Mouse (Mus musculus): ENCODE results near the gene Homez. TPM values are rescaled to one million over a fixed set of nuclear protein-coding genes. Genes with fewer than 3 reads are reported as not detected.
A peak's percentile ranks its signal among the peaks of the same experiment; 100 is the strongest.

Gene Homez
- polyA plus RNA-seq, 1 experiment from 2014 or later, result 13.5 TPM

DNA sequence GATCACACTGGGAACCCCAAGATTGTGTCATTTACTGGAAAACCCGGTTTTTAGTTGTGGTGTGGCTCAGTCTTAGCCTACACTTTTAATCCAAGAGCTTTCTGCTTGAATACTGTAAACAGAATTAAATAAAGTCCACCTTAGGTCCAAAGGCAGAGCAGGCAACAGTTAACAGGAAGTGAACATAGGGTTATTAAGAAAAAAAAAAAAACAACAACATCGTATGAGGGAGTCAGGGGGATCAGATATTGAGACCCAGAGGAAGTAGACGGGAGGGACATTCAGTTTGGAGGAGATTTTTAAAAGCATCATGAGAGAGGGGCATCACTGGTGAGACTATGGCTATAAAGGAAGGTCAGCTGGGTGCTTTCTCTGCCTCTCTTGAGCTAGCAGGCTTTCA, 4.5 kb downstream of the Homez start:
- Histone ChIP-seq H3K27ac (no peak overlapping the region), H3K4me1 (replicated peaks) (peaks cover 11% of the 10 kb centered on the region), H3K4me3 (replicated peaks) (no peak overlapping the region), H3K9me3 (no peaks in the 10 kb centered on the region), H3K27me3 (no peaks in the 10 kb centered on the region), H3K4me2 (replicated peaks) (no peak overlapping the region), H3K36me3 (no peaks in the 10 kb centered on the region), H3K9ac (replicated peaks) (no peak overlapping the region)
- ATAC-seq, result no peak
- WGBS, result 73% methylated on average over 3 of the region's 3 CpGs

DNA sequence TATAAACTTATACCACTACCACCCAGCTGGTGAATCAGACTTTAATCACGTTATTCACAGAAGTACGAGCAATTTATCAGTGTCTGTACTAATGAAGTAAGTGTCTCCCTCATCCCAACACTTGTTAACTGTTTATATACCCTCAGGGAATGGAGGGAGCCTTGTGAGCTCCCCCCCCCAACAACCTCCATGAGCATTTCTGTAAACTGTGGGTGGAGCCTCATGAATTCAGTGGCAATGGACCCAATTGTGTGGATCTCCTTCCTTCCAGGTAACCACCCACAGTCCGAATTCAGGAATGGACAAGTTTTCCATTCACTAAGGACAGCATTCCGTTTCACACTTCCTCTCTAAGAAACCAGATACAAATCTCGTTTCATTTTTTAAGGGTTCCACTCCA, 5.1 kb downstream of the Homez start:
- Histone ChIP-seq H3K9ac (replicated peaks) (no peak overlapping the region), H3K4me2 (replicated peaks) (no peak overlapping the region), H3K36me3 (no peaks in the 10 kb centered on the region), H3K4me1 (replicated peaks) (peaks cover 11% of the 10 kb centered on the region), H3K4me3 (replicated peaks) (no peak overlapping the region), H3K9me3 (no peaks in the 10 kb centered on the region), H3K27me3 (no peaks in the 10 kb centered on the region), H3K27ac (no peak overlapping the region)
- ATAC-seq, result no peak
- 88% methylated on average over 5 of the region's 5 CpGs for WGBS

DNA sequence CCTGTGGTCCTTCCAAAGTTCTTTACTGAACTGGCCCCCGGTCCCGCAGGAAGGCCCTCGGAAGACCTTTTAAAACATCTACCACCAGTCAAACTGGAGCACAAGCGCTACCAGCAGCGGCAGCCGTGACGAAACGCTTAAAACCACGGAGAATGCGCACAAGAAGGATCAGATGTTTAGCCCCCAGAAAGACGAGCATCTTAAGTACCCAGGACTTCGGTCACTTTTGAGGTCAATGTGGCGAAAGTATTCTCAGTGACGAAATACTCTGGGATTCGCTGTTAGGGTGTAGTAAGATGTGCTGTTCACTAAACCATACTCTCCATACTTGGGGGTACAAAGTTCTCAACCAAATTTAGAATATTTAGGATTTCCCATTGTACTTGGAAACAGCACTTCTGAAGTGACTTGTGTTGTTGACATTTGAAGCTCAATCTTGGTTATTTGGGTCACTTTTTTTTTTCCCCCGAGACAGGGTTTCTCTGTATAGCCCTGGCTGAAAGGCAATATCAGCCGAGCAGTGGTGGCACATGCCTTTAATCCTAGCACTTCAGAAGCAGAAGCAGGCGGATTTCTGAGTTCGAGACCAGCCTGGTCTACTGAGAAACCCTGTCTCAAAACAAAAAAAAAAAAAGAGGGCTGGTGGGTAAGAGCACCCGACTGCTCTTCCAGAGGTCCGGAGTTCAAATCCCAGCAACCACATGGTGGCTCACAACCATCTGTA, 6.3 kb downstream of the Homez start:
- peaks cover 11% of the 10 kb centered on the region for H3K4me1 ChIP-seq (replicated peaks)
- ATAC-seq, result peak; percentile 12
- H3K27me3 ChIP-seq, result no peaks in the 10 kb centered on the region
- H3K4me3 ChIP-seq (replicated peaks), result peak overlapping the region; percentile 62
- peak overlapping the region; percentile 69 for H3K9ac ChIP-seq (replicated peaks)
- H3K4me2 ChIP-seq (replicated peaks), result peak overlapping the region; percentile 74
- no peaks in the 10 kb centered on the region for H3K9me3 ChIP-seq
- 17% methylated on average over 21 of the region's 21 CpGs for WGBS
- peak overlapping the region; percentile 72 for H3K27ac ChIP-seq
- H3K36me3 ChIP-seq, result no peaks in the 10 kb centered on the region

DNA sequence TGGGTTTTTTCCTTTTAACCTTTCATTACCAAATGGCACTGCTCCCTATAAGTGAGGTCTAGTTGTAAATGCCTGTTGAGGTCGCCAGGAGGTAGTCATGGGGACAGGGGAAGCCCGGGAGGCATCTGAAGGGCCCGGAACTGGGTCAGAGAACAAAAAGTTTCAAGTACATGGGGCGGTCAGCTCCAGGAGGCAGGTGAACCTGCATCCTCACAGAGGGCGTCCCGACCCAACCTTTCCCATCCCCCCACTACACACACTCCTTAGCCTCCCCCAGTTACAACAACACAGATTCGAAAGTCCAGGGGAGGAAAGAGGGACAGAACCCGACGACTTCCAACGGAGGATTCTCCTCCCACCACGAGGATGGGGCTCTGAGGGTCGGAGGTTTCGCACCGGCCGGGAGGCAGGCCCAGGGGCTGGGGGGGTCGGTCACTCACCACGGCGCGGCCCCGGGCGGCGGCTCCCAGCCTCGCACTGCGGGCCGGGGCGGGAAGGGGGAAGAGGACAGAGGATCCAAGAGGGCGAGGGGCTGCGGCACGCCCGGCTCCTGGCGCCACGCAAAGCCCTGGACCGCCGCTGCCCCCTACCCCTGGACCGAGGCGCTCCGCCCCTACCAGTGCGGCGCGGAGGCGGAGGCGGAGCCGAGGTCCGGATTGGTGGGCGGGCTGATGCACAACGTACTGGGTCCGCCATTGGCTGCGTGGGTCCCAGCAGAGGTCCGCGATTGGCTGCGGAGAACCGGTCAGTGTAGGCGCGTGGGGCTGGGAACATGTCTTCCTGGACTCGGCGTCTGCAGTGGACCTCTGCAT, 7.1 kb downstream of the Homez start:
- peak; percentile 100 for ATAC-seq
- WGBS, result under 1% methylated on average over 45 of the region's 56 CpGs
- H3K9me3 ChIP-seq, result no peaks in the 10 kb centered on the region
- H3K27me3 ChIP-seq, result no peaks in the 10 kb centered on the region
- H3K4me1 ChIP-seq (replicated peaks), result peaks cover 11% of the 10 kb centered on the region
- no peaks in the 10 kb centered on the region for H3K36me3 ChIP-seq
- peak overlapping the region; percentile 79 for H3K9ac ChIP-seq (replicated peaks)
- peak overlapping the region; percentile 62 for H3K4me3 ChIP-seq (replicated peaks)
- H3K27ac ChIP-seq, result peak overlapping the region; percentile 72
- H3K4me2 ChIP-seq (replicated peaks), result peak overlapping the region; percentile 74

DNA sequence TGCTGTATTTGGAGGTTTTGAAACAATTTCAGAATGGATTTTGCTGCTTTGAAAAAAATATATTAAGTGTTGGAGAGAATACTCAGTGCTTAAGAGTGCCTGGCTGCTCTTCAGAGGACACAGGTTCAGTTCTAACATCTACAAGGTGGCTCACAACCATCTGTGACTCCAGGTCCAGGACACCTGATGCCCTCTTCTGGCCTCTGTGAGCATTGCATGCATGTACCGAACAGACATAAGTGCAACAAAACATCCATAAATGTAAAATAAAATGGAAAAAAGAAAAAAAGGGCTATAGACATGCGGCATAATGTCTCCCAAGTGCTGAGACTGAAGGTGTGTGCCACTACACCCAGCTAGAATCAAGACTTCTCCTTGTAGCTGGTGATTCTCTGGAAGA, 10.2 kb downstream of the Homez start:
- no peak overlapping the region for H3K4me3 ChIP-seq (replicated peaks)
- H3K27me3 ChIP-seq, result no peaks in the 10 kb centered on the region
- H3K9me3 ChIP-seq, result no peaks in the 10 kb centered on the region
- peaks cover 22% of the 10 kb centered on the region for H3K36me3 ChIP-seq
- no peak overlapping the region for H3K4me2 ChIP-seq (replicated peaks)
- H3K4me1 ChIP-seq (replicated peaks), result peaks cover 11% of the 10 kb centered on the region
- WGBS, result 39% methylated on average over 2 of the region's 2 CpGs
- no peak for ATAC-seq
- no peak overlapping the region for H3K27ac ChIP-seq
- H3K9ac ChIP-seq (replicated peaks), result no peak overlapping the region

DNA sequence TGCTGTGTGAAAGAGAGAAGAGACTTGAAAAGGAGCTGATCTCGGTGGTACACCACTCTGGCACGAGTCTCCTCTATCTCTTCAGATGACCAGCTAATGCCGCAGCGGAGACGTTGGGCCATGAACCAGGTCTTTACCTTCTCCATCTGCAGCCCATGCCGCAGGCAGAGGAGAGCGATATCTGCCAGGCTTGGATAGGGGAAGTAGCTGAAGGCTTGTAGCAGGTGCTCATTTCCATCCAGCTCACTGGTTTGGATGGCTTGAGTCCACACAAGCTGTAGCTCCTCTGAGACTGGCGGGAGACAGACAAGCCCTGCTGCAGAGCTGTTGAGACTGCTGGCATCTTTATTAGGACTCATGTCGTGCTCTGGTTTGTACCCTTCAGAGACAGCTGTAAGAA, 12.9 kb downstream of the Homez start:
- Histone ChIP-seq H3K4me3 (replicated peaks) (no peak overlapping the region), H3K36me3 (peaks cover 33% of the 10 kb centered on the region), H3K9me3 (no peaks in the 10 kb centered on the region), H3K4me2 (replicated peaks) (no peak overlapping the region), H3K4me1 (replicated peaks) (peaks cover under 1% of the 10 kb centered on the region; the same call in 1 of the 2 replicates), H3K9ac (replicated peaks) (no peak overlapping the region), H3K27ac (no peak overlapping the region), H3K27me3 (no peaks in the 10 kb centered on the region)
- WGBS, result 92% methylated on average over 9 of the region's 9 CpGs
- no peak for ATAC-seq

DNA sequence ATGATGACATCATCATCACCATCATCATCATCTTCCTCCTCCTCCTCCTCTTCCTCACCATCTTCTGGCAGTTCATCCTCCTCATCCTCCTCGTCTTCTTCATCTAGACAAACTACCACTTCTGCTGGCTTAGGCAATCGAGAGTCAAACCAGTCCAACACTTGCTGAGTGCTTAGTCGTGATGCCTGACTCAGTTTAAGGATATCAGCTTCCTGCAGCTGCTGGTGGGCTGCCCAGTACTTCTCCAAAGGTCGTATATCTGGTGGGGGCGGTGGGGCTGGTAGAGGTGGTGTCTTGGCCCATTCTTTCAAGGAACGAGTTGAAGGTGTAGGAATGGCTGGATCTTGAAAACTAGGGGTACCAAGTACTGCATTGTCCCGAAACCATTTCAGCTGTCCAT, 14.1 kb downstream of the Homez start:
- Histone ChIP-seq H3K9me3 (no peaks in the 10 kb centered on the region), H3K27me3 (no peaks in the 10 kb centered on the region), H3K9ac (replicated peaks) (no peak overlapping the region), H3K4me2 (replicated peaks) (no peak overlapping the region), H3K36me3 (peaks cover 33% of the 10 kb centered on the region), H3K4me3 (replicated peaks) (no peak overlapping the region), H3K27ac (no peak overlapping the region), H3K4me1 (replicated peaks) (no peaks in the 10 kb centered on the region)
- 92% methylated on average over 7 of the region's 7 CpGs for WGBS
- no peak for ATAC-seq

DNA sequence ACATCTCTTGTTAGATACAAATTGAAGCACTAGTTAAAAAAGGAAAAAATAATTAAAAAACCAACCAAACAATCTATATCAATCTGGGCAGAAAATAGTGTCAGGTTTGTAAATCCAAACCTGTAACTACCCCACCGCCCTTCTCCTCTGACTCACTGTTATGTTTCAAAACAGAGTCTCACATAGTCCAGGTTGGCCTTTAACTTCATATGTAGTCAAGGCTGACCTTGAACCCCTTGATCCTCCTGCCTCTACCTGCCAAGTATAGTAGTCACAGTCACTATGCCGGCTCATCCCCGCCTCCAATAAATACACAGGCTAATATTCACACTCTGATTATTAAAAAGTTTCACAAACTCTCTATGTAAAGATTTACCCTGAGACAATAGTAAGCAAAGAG, 15.0 kb downstream of the Homez start:
- no peak overlapping the region for H3K9ac ChIP-seq (replicated peaks)
- H3K9me3 ChIP-seq, result no peaks in the 10 kb centered on the region
- 98% methylated on average over 3 of the region's 3 CpGs for WGBS
- H3K27ac ChIP-seq, result no peak overlapping the region
- no peak overlapping the region for H3K4me2 ChIP-seq (replicated peaks)
- H3K4me1 ChIP-seq (replicated peaks), result no peaks in the 10 kb centered on the region
- no peaks in the 10 kb centered on the region for H3K27me3 ChIP-seq
- no peak overlapping the region for H3K4me3 ChIP-seq (replicated peaks)
- H3K36me3 ChIP-seq, result peaks cover 33% of the 10 kb centered on the region
- no peak for ATAC-seq

DNA sequence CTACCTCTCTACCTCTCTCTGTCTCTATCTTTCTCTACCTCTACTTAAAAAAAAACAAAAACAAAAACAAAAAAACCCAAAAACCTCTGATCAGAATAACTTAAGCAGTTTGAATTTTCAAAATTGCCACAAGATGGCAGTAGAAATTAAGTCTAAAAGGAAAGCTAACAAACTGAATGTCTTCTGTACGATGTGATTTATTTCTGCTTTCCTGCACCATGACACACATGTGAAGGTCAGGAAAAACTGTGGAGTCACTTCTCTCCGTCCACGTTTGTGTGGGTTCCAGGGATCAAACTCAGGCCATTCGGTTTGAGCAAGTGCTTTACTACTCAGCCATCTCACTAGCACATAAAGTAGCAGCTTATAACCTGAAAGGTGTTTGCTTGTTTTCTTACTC, 27.3 kb downstream of the Homez start:
- 7% methylated on average over 4 of the region's 4 CpGs for WGBS
- 0 out of 2 replicates have a peak, but pooled peaks cover 3% of the 10 kb centered on the region for H3K27me3 ChIP-seq
- no peak for ATAC-seq
- H3K4me2 ChIP-seq (replicated peaks), result no peak overlapping the region
- H3K4me1 ChIP-seq (replicated peaks), result no peaks in the 10 kb centered on the region
- H3K9ac ChIP-seq (replicated peaks), result no peak overlapping the region
- no peaks in the 10 kb centered on the region for H3K36me3 ChIP-seq
- H3K9me3 ChIP-seq, result no peaks in the 10 kb centered on the region
- H3K4me3 ChIP-seq (replicated peaks), result no peak overlapping the region
- no peak overlapping the region for H3K27ac ChIP-seq

DNA sequence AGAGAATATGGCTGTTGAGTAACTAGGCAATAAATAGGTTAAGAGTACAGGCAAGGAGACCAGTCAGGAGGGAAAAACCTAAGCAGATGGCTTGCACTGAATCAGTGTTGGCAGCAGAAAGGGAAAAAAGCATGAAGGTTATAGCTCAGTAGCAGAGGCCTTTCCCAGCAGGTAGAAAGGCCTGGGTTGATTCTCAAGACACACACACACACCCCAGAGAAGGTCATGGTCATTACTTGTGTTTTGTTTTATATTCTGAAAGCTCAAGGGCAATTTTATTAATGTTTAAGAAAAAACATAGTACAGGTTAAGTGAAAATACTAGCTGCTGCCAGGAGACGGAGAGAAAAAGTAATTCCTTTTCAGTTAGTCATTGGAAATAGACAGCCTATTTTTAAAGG, 47.0 kb downstream of the Homez start:
- no peak for ATAC-seq
- H3K36me3 ChIP-seq, result no peaks in the 10 kb centered on the region
- 97% methylated on average over 1 of the region's 1 CpGs for WGBS

DNA sequence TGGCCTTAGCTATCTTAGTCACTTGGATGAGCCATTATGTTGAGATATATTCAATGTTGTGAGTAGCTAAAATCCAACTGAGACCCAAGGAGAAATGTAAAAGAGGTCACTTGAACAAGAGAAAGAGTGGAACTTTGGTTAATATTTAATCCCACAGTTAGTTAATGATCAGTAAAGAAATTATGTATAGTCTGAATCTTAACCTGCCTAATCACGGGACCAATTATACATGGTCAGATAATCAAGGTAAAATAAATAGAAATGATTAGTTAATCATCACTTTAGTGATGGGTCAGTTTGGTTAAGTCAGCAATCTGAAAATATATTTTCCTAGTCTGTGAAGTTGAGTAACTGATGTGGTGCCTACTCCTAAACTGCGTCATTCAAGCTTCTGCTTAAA, 48.5 kb downstream of the Homez start:
- Histone ChIP-seq H3K9ac (replicated peaks) (no peak overlapping the region), H3K4me3 (replicated peaks) (no peak overlapping the region), H3K4me1 (replicated peaks) (no peaks in the 10 kb centered on the region), H3K27ac (no peak overlapping the region), H3K9me3 (no peaks in the 10 kb centered on the region), H3K27me3 (no peaks in the 10 kb centered on the region), H3K36me3 (no peaks in the 10 kb centered on the region), H3K4me2 (replicated peaks) (no peak overlapping the region)
- no peak for ATAC-seq
- 95% methylated on average over 2 of the region's 2 CpGs for whole genome bisulfite sequencing

More for the DNA sequence above, 47.0 kb downstream of the Homez start:
- H3K9me3 ChIP-seq, result no peaks in the 10 kb centered on the region
- no peak overlapping the region for H3K4me3 ChIP-seq (replicated peaks)
- H3K27ac ChIP-seq, result no peak overlapping the region
- H3K27me3 ChIP-seq, result no peaks in the 10 kb centered on the region
- no peaks in the 10 kb centered on the region for H3K4me1 ChIP-seq (replicated peaks)
- no peak overlapping the region for H3K9ac ChIP-seq (replicated peaks)
- no peak overlapping the region for H3K4me2 ChIP-seq (replicated peaks)

DNA sequence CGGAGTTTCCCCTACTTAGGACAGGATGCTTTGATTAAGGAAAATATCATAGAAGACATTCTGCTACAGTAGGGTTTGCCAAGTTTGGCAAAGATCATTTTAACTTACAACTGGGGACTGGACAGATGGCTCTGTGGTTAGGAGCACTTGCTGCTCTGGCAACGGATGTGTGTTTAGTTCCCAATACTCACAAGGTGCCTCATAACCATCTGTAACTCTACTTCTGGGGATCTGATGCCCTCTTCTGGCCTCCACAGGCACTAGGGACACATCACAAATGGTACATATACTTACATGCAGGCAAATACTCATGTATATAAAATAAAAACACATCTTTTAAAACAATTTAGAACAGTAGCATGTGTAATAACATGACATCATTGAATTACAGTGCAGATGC, 53.0 kb downstream of the Homez start:
- no peak for ATAC-seq
- Histone ChIP-seq H3K4me3 (replicated peaks) (no peak overlapping the region), H3K4me2 (replicated peaks) (no peak overlapping the region), H3K36me3 (no peaks in the 10 kb centered on the region), H3K27me3 (no peaks in the 10 kb centered on the region), H3K27ac (no peak overlapping the region), H3K4me1 (replicated peaks) (no peaks in the 10 kb centered on the region), H3K9ac (replicated peaks) (no peak overlapping the region), H3K9me3 (no peaks in the 10 kb centered on the region)
- 52% methylated on average over 2 of the region's 2 CpGs for WGBS

All from midbrain, embryonic 13.5 days (tissue).